Mouse (Mus musculus) liver, adult (tissue): ENCODE results near the gene Them7.

Source experiments
- GATA4 ChIP-seq: IDR thresholded peaks from 2 replicates; pipeline ENCODE4 v1.6.1; 2014; ENCODE audit warnings: mild to moderate bottlenecking, low read length; ENCODE audit not compliant: insufficient replicate concordance

Them7 gene

GRCm38 (mm10) chr2:105397446-105398211 is 173.5 kb downstream of the Them7 start:
- no peak for TF ChIP-seq GATA4

GRCm38 (mm10) chr2:105398636-105399084 is 174.5 kb downstream of the Them7 start:
- TF ChIP-seq GATA4, result no peak

- TF ChIP-seq GATA4, result peak; percentile 62; the same call in 1 of the 2 replicates
Observed at GRCm38 (mm10) chr2:105399085-105399891, 175.2 kb downstream of the Them7 start, which contains the start of gene Rcn1. Rcn1 (minus strand) TSS chr2:105399319.

GRCm38 (mm10) chr2:105400558-105400957 is 176.4 kb downstream of the Them7 start:
- no peak for TF ChIP-seq GATA4

- TF ChIP-seq GATA4, result no peak
Observed at GRCm38 (mm10) chr2:105402180-105402579, 178.1 kb downstream of the Them7 start.

- TF ChIP-seq GATA4, result no peak
Observed at GRCm38 (mm10) chr2:105408511-105408910, 184.4 kb downstream of the Them7 start.

GRCm38 (mm10) chr2:105409253-105409652 is 185.1 kb downstream of the Them7 start:
- TF ChIP-seq GATA4, result no peak

- TF ChIP-seq GATA4, result no peak
Observed at GRCm38 (mm10) chr2:105414309-105414708, 190.2 kb downstream of the Them7 start.

GRCm38 (mm10) chr2:105416046-105416659 is 192.0 kb downstream of the Them7 start:
- TF ChIP-seq GATA4, result no peak

GRCm38 (mm10) chr2:105416660-105417348 is 192.7 kb downstream of the Them7 start:
- no peak for TF ChIP-seq GATA4

- no peak for TF ChIP-seq GATA4
Observed at GRCm38 (mm10) chr2:105417663-105418062, 193.5 kb downstream of the Them7 start.

GRCm38 (mm10) chr2:105418629-105419227 is 194.6 kb downstream of the Them7 start:
- TF ChIP-seq GATA4, result no peak

GRCm38 (mm10) chr2:105427447-105427846 is 203.3 kb downstream of the Them7 start:
- no peak for TF ChIP-seq GATA4

GRCm38 (mm10) chr2:105428029-105428428 is 203.9 kb downstream of the Them7 start:
- TF ChIP-seq GATA4, result no peak

- no peak for TF ChIP-seq GATA4
Observed at GRCm38 (mm10) chr2:105428467-105428866, 204.3 kb downstream of the Them7 start.
